Mouse (Mus musculus) MEL (cell line): ENCODE results near the gene Sec14l4. TPM values are rescaled to one million over a fixed set of nuclear protein-coding genes. Genes with fewer than 3 reads are reported as not detected.
"Not testable (repeated sequence)": the region's sequence is repeated elsewhere in the genome, so short reads cannot be mapped to it uniquely, and the experiment has no call there.

Experiments
- DNase-seq: peaks from one replicate; pipeline ENCODE4 v3.0.0; 2011; ENCODE audit warnings: low read depth, low spot score
- H3K27ac ChIP-seq: 2 replicates; pipeline ENCODE4 v1.5.1; 2012; ENCODE audit warnings: low read depth, mild to moderate bottlenecking, control low read depth, low read length, moderate library complexity; ENCODE audit not compliant: control insufficient read depth
- H3K27me3 ChIP-seq, 2 experiments: fragments of 150-350 bp in 1 of 2; sonication (generic) in 1 of 2; 2 replicates each; pipeline ENCODE4 v1.6.1; 2012; ENCODE audit warnings: low read length in 2 of 2, mild to moderate bottlenecking in 2 of 2, improper control_type of control experiment in 1 of 2, moderate library complexity in 1 of 2; ENCODE audit not compliant: insufficient read depth in 2 of 2, control insufficient read depth in 1 of 2
- H3K36me3 ChIP-seq, 2 experiments: 2 replicates each; pipeline ENCODE4 v1.6.1; 2012 to 2014; ENCODE audit warnings: low read length in 2 of 2, improper control_type of control experiment in 1 of 2, inconsistent platforms in 1 of 2, mild to moderate bottlenecking in 1 of 2; ENCODE audit not compliant: insufficient read depth in 2 of 2, control insufficient read depth in 1 of 2
- H3K4me1 ChIP-seq, 2 experiments: fragments of 150-350 bp in 1 of 2; sonication (generic) in 1 of 2; 2 replicates each; pipeline ENCODE4 v1.6.1; 2012; ENCODE audit warnings: low read length in 2 of 2, improper control_type of control experiment in 1 of 2, mild to moderate bottlenecking in 1 of 2; ENCODE audit not compliant: insufficient read depth in 2 of 2, control insufficient read depth in 1 of 2
- H3K4me3 ChIP-seq, 2 experiments: fragments of 150-350 bp in 1 of 2; sonication (generic) in 1 of 2; 2 replicates each; pipeline ENCODE4 v1.5.1; 2012; ENCODE audit warnings: low read depth in 2 of 2, low read length in 2 of 2, mild to moderate bottlenecking in 2 of 2, moderate library complexity in 2 of 2, control low read depth in 1 of 2, improper control_type of control experiment in 1 of 2; ENCODE audit not compliant: control insufficient read depth in 1 of 2, insufficient read depth in 1 of 2
- H3K79me2 ChIP-seq: 2 replicates; pipeline ENCODE4 v1.6.1; 2012; ENCODE audit warnings: mild to moderate bottlenecking, low read length, moderate library complexity; ENCODE audit not compliant: control insufficient read depth, poor library complexity, insufficient read depth
- H3K9ac ChIP-seq: 2 replicates; pipeline ENCODE4 v1.6.1; 2012; ENCODE audit warnings: low read depth, mild to moderate bottlenecking, control low read depth, low read length, moderate library complexity; ENCODE audit not compliant: control insufficient read depth, poor library complexity, severe bottlenecking
- H3K9me3 ChIP-seq: fragments of 150-350 bp; sonication (generic); replicated peaks from 2 replicates; pipeline ENCODE4 v1.6.1; 2012; ENCODE audit warnings: mild to moderate bottlenecking, low read length, improper control_type of control experiment, moderate library complexity; ENCODE audit not compliant: insufficient read depth
- CHD2 ChIP-seq: IDR thresholded peaks from 2 replicates; pipeline ENCODE4 v1.6.1; 2011; ENCODE audit warnings: low read length, improper control_type of control experiment
- CTCF ChIP-seq, 3 experiments: IDR thresholded peaks in 2 of 3; conservative IDR thresholded peaks in 1 of 3; 2 replicates each; pipeline ENCODE4 v1.5.1; 2011 to 2012; ENCODE audit warnings: low read length in 3 of 3, low read depth in 2 of 3, mild to moderate bottlenecking in 2 of 3, improper control_type of control experiment in 1 of 3, inconsistent platforms in 1 of 3, mixed read lengths in 1 of 3, moderate library complexity in 1 of 3; ENCODE audit not compliant: control insufficient read depth in 1 of 3, insufficient read depth in 1 of 3, poor library complexity in 1 of 3, severe bottlenecking in 1 of 3
- EP300 ChIP-seq, 2 experiments: IDR thresholded peaks; 2 replicates each; pipeline ENCODE4 v1.6.1; 2011; ENCODE audit warnings: improper control_type of control experiment in 2 of 2, low read length in 2 of 2, low read depth in 1 of 2, mild to moderate bottlenecking in 1 of 2
- ETS1 ChIP-seq: IDR thresholded peaks from 2 replicates; pipeline ENCODE4 v1.6.1; 2012; ENCODE audit warnings: low read depth, mild to moderate bottlenecking, inconsistent platforms, low read length, improper control_type of control experiment, moderate library complexity
- GATA1 ChIP-seq: IDR thresholded peaks from 2 replicates; pipeline ENCODE4 v1.6.1; 2011; ENCODE audit warnings: low read depth, low read length, improper control_type of control experiment
- HCFC1 ChIP-seq: IDR thresholded peaks from 2 replicates; pipeline ENCODE4 v1.6.1; 2012; ENCODE audit warnings: low read depth, mild to moderate bottlenecking, inconsistent platforms, low read length, improper control_type of control experiment, moderate library complexity
- MAFK ChIP-seq: IDR thresholded peaks from 2 replicates; pipeline ENCODE4 v1.6.1; 2011; ENCODE audit warnings: low read depth, mild to moderate bottlenecking, low read length, improper control_type of control experiment, borderline replicate concordance
- MAZ ChIP-seq: IDR thresholded peaks from 2 replicates; pipeline ENCODE4 v1.6.1; 2012; ENCODE audit warnings: low read depth, mild to moderate bottlenecking, inconsistent platforms, low read length, improper control_type of control experiment
- MEF2A ChIP-seq: IDR thresholded peaks from 2 replicates; pipeline ENCODE4 v1.6.1; 2014; ENCODE audit warnings: low read depth, mild to moderate bottlenecking, inconsistent platforms, low read length, improper control_type of control experiment; ENCODE audit not compliant: poor library complexity, insufficient replicate concordance, severe bottlenecking; ENCODE audit errors: extremely low read depth
- MYC ChIP-seq: IDR thresholded peaks from 2 replicates; pipeline ENCODE4 v1.6.1; 2011; ENCODE audit warnings: low read depth, mild to moderate bottlenecking, low read length, improper control_type of control experiment, moderate library complexity
- POLR2AphosphoS5 ChIP-seq: IDR thresholded peaks from 2 replicates; pipeline ENCODE4 v1.6.1; 2012; ENCODE audit warnings: low read depth, borderline replicate concordance, mild to moderate bottlenecking, inconsistent platforms, low read length, moderate library complexity, mixed read lengths
- RAD21 ChIP-seq: IDR thresholded peaks from 2 replicates; pipeline ENCODE4 v1.6.1; 2011; ENCODE audit warnings: mild to moderate bottlenecking, low read depth, low read length, improper control_type of control experiment
- RCOR1 ChIP-seq: IDR thresholded peaks from 2 replicates; pipeline ENCODE4 v1.6.1; 2012; ENCODE audit warnings: low read depth, mild to moderate bottlenecking, inconsistent platforms, low read length, improper control_type of control experiment
- SIN3A ChIP-seq: IDR thresholded peaks from 2 replicates; pipeline ENCODE4 v1.6.1; 2012; ENCODE audit warnings: low read length, improper control_type of control experiment, inconsistent platforms
- TAL1 ChIP-seq: IDR thresholded peaks from 2 replicates; pipeline ENCODE4 v1.6.1; 2012; ENCODE audit warnings: mild to moderate bottlenecking, inconsistent platforms, low read length, moderate library complexity, mixed read lengths
- TCF12 ChIP-seq: IDR thresholded peaks from 2 replicates; pipeline ENCODE4 v1.6.1; 2014; ENCODE audit warnings: low read depth, mild to moderate bottlenecking, inconsistent platforms, low read length, improper control_type of control experiment, moderate library complexity
- ZMIZ1 ChIP-seq: IDR thresholded peaks from 2 replicates; pipeline ENCODE4 v1.6.1; 2012; ENCODE audit warnings: low read depth, mild to moderate bottlenecking, inconsistent platforms, low read length, improper control_type of control experiment, moderate library complexity
- polyA plus RNA-seq, 2 experiments: library from polyadenylated mRNA; stranded (reverse) in 1 of 2; unstranded in 1 of 2; fragments of >175 nt in 1 of 2; fragments of >200 nt in 1 of 2; gene quantifications; 2 replicates each; pipeline versions ENCODE4 v1.2.1 to v1.2.4; 2012; ENCODE audit warnings: low replicate concordance in 2 of 2, low read depth in 1 of 2; ENCODE audit not compliant: insufficient read length in 2 of 2, insufficient read depth in 1 of 2, missing spikeins in 1 of 2
- total RNA-seq: library from RNA; depleted of rRNA; stranded (reverse); fragments of 300-350 nt; gene quantifications from 2 replicates; pipeline ENCODE4 v1.2.3, GENCODE M21; 2012

Sec14l4 gene
- total and polyA plus RNA-seq, 3 experiments: not detected

DNA sequence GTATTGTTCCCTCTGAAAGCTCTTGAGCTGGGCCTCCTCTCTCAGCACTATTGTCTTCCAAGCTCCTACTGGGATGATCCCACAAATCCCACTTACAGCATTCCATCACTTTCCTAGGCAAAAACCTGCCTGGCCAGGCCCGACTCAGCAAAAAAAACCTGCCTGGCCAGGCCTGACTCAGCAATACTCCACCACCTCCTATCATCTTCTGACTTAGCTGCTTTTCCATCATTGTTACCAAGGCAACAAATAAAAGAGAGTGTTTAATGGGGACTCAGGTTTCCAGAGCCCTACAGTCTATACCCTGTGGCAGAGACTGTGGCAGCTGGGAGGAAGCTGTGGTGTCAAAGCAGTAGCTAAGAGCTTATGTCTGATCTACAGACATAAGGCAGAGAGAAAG lies 18.6 kb upstream of the Sec14l4 start:
- Histone ChIP-seq H3K4me3 (no peak overlapping the region), H3K4me1 (peaks cover 0 to 5% of the 10 kb centered on the region in 2 experiments; a peak in 2 of 4 replicates), H3K9ac (no peak overlapping the region), H3K9me3 (no peaks in the 10 kb centered on the region), H3K36me3 (peaks cover 0 to 2% of the 10 kb centered on the region in 2 experiments; a peak in 1 of 4 replicates), H3K27ac (no peak overlapping the region), H3K27me3 (peaks cover 0 to 2% of the 10 kb centered on the region in 2 experiments; a peak in 2 of 4 replicates)
- DNase-seq: no peak
- TF ChIP-seq MYC (no peak), SIN3A (no peak), MAFK (peak; percentile 32; the same call in 1 of the 2 replicates)
- TF ChIP-seq, all 39 proteins: peak for 1
- H3K79me2 ChIP-seq: no peaks in the 10 kb centered on the region

DNA sequence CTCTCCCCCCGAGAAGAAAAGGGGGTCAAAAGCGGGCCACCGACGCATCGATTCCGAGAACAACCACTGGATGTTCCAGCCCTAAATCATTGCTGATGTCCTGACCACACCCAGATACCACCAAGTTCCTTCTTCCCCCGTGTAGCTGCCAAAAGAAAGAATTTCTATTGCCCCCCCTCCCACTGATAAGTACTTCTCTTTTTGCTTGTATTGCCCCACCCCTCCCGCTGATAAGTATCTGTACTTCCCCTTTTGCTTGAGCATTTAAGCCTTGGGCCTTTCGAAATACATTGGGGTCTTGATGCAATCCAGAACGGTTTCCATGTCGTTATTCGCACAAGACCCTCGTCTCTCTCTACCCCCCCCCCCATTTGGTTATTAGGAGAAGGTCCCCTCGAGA lies 15.5 kb upstream of the Sec14l4 start:
- not testable (repeated sequence) for H3K4me3 ChIP-seq, H3K9ac ChIP-seq, H3K4me1 ChIP-seq
- DNase-seq: peak; percentile 67
- TF ChIP-seq GATA1 (peak; percentile 48; the same call in 1 of the 2 replicates), EP300 (IDR thresholded peaks at IDR 0.05; ENCODE audit: low read depth in 1 of 2, low read length in 2 of 2) (0 out of 4 replicates have a peak, but pooled peaks have one; percentile 26 to 31)
- TF ChIP-seq, all 39 proteins: peak for 2; not testable (repeated sequence) for 37
- not testable (repeated sequence) for H3K79me2 ChIP-seq, H3K36me3 ChIP-seq, H3K9me3 ChIP-seq, H3K27ac ChIP-seq, H3K27me3 ChIP-seq

DNA sequence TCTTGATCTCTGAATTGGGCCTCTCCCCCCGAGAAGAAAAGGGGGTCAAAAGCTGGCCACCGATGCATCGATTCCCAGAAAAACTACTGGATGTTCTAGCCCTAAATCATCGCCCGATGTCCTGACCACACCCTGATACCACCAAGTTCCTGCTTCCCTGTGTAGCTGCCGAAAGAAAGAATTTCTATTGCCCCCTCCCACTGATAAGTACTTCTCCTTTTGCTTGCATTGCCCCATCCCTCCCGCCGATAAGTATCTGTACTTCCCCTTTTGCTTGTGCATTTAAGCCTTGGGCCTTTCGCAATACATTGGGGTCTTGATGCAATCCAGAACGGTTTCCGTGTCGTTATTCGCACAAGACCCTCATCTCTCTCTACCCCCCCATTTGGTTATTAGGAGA lies 9.2 kb upstream of the Sec14l4 start:
- H3K9ac ChIP-seq, H3K79me2 ChIP-seq, H3K27ac ChIP-seq, H3K27me3 ChIP-seq, H3K9me3 ChIP-seq, H3K4me1 ChIP-seq, H3K4me3 ChIP-seq, H3K36me3 ChIP-seq: not testable (repeated sequence)
- DNase-seq: peak; percentile 79
- TF ChIP-seq MAZ (peak; percentile 46; the same call in 1 of the 2 replicates), GATA1 (peak; percentile 53)

DNA sequence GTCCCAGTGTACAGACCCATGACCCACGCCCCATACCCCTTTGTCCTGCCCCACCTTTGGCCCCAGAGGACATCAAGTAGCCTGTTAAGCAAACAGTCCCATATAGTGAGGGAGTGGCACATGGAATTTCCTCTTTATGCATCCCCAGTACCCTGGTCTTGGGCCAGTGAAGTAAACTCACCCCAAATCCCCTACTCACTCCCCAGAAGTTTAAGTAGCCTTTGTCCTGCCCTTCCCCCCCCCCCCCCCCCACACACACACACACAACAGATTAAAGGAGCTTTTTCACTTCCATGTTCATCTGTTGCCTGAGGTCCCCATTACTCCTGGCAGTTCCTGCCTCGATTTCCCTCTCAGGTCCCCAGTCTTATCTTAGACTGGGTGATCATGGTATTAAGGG lies 7.9 kb upstream of the Sec14l4 start:
- no peak for TF ChIP-seq RAD21
- TF ChIP-seq CTCF (IDR thresholded peaks at IDR 0.05 in 2 of 3, conservative IDR thresholded peaks at IDR 0.05 in 1 of 3; ENCODE audit: control insufficient read depth in 1 of 3, insufficient read depth in 1 of 3, low read depth in 2 of 3, low read length in 3 of 3, poor library complexity in 1 of 3, severe bottlenecking in 1 of 3): no peak
- TF ChIP-seq ZMIZ1: no peak
- TF ChIP-seq MEF2A: no peak
- no peak for TF ChIP-seq TAL1
- no peak for TF ChIP-seq HCFC1
- TF ChIP-seq EP300 (IDR thresholded peaks at IDR 0.05; ENCODE audit: low read depth in 1 of 2, low read length in 2 of 2): no peak
- TF ChIP-seq TCF12: no peak
- TF ChIP-seq ETS1: no peak
- no peak for TF ChIP-seq POLR2AphosphoS5
- TF ChIP-seq RCOR1: no peak
- TF ChIP-seq CHD2: no peak
- H3K9me3 ChIP-seq: no peaks in the 10 kb centered on the region

More for the DNA sequence above, 7.9 kb upstream of the Sec14l4 start:
- Histone ChIP-seq H3K4me3 (no peak overlapping the region), H3K36me3 (no peaks in the 10 kb centered on the region), H3K79me2 (no peaks in the 10 kb centered on the region), H3K27ac (no peak overlapping the region), H3K27me3 (no peaks in the 10 kb centered on the region; a peak in 1 of 4 replicates), H3K4me1 (no peaks in the 10 kb centered on the region; a peak in 1 of 4 replicates), H3K9ac (no peak overlapping the region)
- no peak for DNase-seq
